Mouse (Mus musculus): ENCODE measurements around the gene Adh5. TPM values are rescaled to one million over a fixed set of nuclear protein-coding genes. Genes with fewer than 3 reads are reported as not detected.

Gene Adh5
- polyA plus RNA-seq, 1 experiment from 2014 or later, result 169 TPM

- Histone ChIP-seq H3K27ac (replicated peaks; ENCODE audit: low read depth, low read length) (no peak overlapping the region), H3K9ac (ENCODE audit: low read depth, low read length) (no peak overlapping the region), H3K4me1 (ENCODE audit: control insufficient read depth, insufficient read depth, low read length) (no peaks in the 10 kb centered on the region), H3K4me3 (ENCODE audit: low read depth, low read length) (no peak overlapping the region), H3K9me3 (ENCODE audit: control insufficient read depth, low read length) (no peaks in the 10 kb centered on the region), H3K27me3 (replicated peaks; ENCODE audit: control insufficient read depth, insufficient read depth, low read length) (no peaks in the 10 kb centered on the region), H3K4me2 (ENCODE audit: low read depth, low read length) (no peak overlapping the region), H3K36me3 (ENCODE audit: control insufficient read depth, insufficient read depth, low read length) (no peaks in the 10 kb centered on the region)
- WGBS, result 73% methylated on average over 6 of the region's 6 CpGs
- ATAC-seq (ENCODE audit: low read depth), result no peak
- DNase-seq (ENCODE audit: low spot score), result no peak
Measured at GRCm38 (mm10) chr3:138419369-138419768, 23.5 kb upstream of the Adh5 start.

- no peak overlapping the region for H3K4me2 ChIP-seq (ENCODE audit: low read depth, low read length)
- H3K9ac ChIP-seq (ENCODE audit: low read depth, low read length), result no peak overlapping the region
- H3K4me3 ChIP-seq (ENCODE audit: low read depth, low read length), result no peak overlapping the region
- DNase-seq (ENCODE audit: low spot score) (no peak), ATAC-seq (ENCODE audit: low read depth) (no peak)
- no peak overlapping the region for H3K27ac ChIP-seq (replicated peaks; ENCODE audit: low read depth, low read length)
- H3K27me3 ChIP-seq (replicated peaks; ENCODE audit: control insufficient read depth, insufficient read depth, low read length), result no peaks in the 10 kb centered on the region
- H3K9me3 ChIP-seq (ENCODE audit: control insufficient read depth, low read length), result no peaks in the 10 kb centered on the region
- no peaks in the 10 kb centered on the region for H3K36me3 ChIP-seq (ENCODE audit: control insufficient read depth, insufficient read depth, low read length)
- H3K4me1 ChIP-seq (ENCODE audit: control insufficient read depth, insufficient read depth, low read length), result no peaks in the 10 kb centered on the region
- WGBS, result 88% methylated on average over 3 of the region's 3 CpGs
Measured at GRCm38 (mm10) chr3:138420385-138420784, 22.5 kb upstream of the Adh5 start.

GRCm38 (mm10) chr3:138423664-138424063, 19.2 kb upstream of the Adh5 start:
- ATAC-seq (ENCODE audit: low read depth), result no peak
- 80% methylated on average over 2 of the region's 2 CpGs for WGBS
- Histone ChIP-seq H3K4me2 (ENCODE audit: low read depth, low read length) (no peak overlapping the region), H3K4me3 (ENCODE audit: low read depth, low read length) (no peak overlapping the region), H3K9me3 (ENCODE audit: control insufficient read depth, low read length) (no peaks in the 10 kb centered on the region), H3K9ac (ENCODE audit: low read depth, low read length) (no peak overlapping the region), H3K4me1 (ENCODE audit: control insufficient read depth, insufficient read depth, low read length) (no peaks in the 10 kb centered on the region), H3K36me3 (ENCODE audit: control insufficient read depth, insufficient read depth, low read length) (no peaks in the 10 kb centered on the region), H3K27ac (replicated peaks; ENCODE audit: low read depth, low read length) (no peak overlapping the region), H3K27me3 (replicated peaks; ENCODE audit: control insufficient read depth, insufficient read depth, low read length) (no peaks in the 10 kb centered on the region)
- DNase-seq (ENCODE audit: low spot score), result no peak

- no peak for ATAC-seq (ENCODE audit: low read depth)
- DNase-seq (ENCODE audit: low spot score), result no peak
- Histone ChIP-seq H3K4me1 (ENCODE audit: control insufficient read depth, insufficient read depth, low read length) (no peaks in the 10 kb centered on the region), H3K4me2 (ENCODE audit: low read depth, low read length) (no peak overlapping the region), H3K36me3 (ENCODE audit: control insufficient read depth, insufficient read depth, low read length) (no peaks in the 10 kb centered on the region), H3K4me3 (ENCODE audit: low read depth, low read length) (no peak overlapping the region), H3K27me3 (replicated peaks; ENCODE audit: control insufficient read depth, insufficient read depth, low read length) (no peaks in the 10 kb centered on the region), H3K9ac (ENCODE audit: low read depth, low read length) (no peak overlapping the region), H3K9me3 (ENCODE audit: control insufficient read depth, low read length) (no peaks in the 10 kb centered on the region), H3K27ac (replicated peaks; ENCODE audit: low read depth, low read length) (no peak overlapping the region)
- WGBS, result 66% methylated on average over 4 of the region's 4 CpGs
Measured at GRCm38 (mm10) chr3:138424247-138424646, 18.6 kb upstream of the Adh5 start.

- 81% methylated on average over 6 of the region's 6 CpGs for WGBS
- Histone ChIP-seq H3K4me2 (ENCODE audit: low read depth, low read length) (no peak overlapping the region), H3K9ac (ENCODE audit: low read depth, low read length) (no peak overlapping the region), H3K36me3 (ENCODE audit: control insufficient read depth, insufficient read depth, low read length) (no peaks in the 10 kb centered on the region), H3K9me3 (ENCODE audit: control insufficient read depth, low read length) (no peaks in the 10 kb centered on the region), H3K27me3 (replicated peaks; ENCODE audit: control insufficient read depth, insufficient read depth, low read length) (no peaks in the 10 kb centered on the region), H3K4me3 (ENCODE audit: low read depth, low read length) (no peak overlapping the region), H3K27ac (replicated peaks; ENCODE audit: low read depth, low read length) (no peak overlapping the region), H3K4me1 (ENCODE audit: control insufficient read depth, insufficient read depth, low read length) (no peaks in the 10 kb centered on the region)
- ATAC-seq (ENCODE audit: low read depth), result no peak
- no peak for DNase-seq (ENCODE audit: low spot score)
Measured at GRCm38 (mm10) chr3:138430360-138430976, 12.4 kb upstream of the Adh5 start.

GRCm38 (mm10) chr3:138431835-138432234, 11.1 kb upstream of the Adh5 start:
- Histone ChIP-seq H3K9me3 (ENCODE audit: control insufficient read depth, low read length) (0 out of 2 replicates have a peak, but pooled peaks cover 5% of the 10 kb centered on the region), H3K27me3 (replicated peaks; ENCODE audit: control insufficient read depth, insufficient read depth, low read length) (no peaks in the 10 kb centered on the region), H3K27ac (replicated peaks; ENCODE audit: low read depth, low read length) (no peak overlapping the region), H3K4me2 (ENCODE audit: low read depth, low read length) (no peak overlapping the region), H3K9ac (ENCODE audit: low read depth, low read length) (no peak overlapping the region), H3K4me3 (ENCODE audit: low read depth, low read length) (no peak overlapping the region), H3K4me1 (ENCODE audit: control insufficient read depth, insufficient read depth, low read length) (no peaks in the 10 kb centered on the region), H3K36me3 (ENCODE audit: control insufficient read depth, insufficient read depth, low read length) (no peaks in the 10 kb centered on the region)
- DNase-seq (ENCODE audit: low spot score) (peak; percentile 57), ATAC-seq (ENCODE audit: low read depth) (no peak)
- WGBS, result 77% methylated on average over 2 of the region's 2 CpGs

GRCm38 (mm10) chr3:138438716-138439115, 4.2 kb upstream of the Adh5 start:
- Histone ChIP-seq H3K4me3 (ENCODE audit: low read depth, low read length) (no peak overlapping the region), H3K9me3 (ENCODE audit: control insufficient read depth, low read length) (0 out of 2 replicates have a peak, but pooled peaks cover 5% of the 10 kb centered on the region), H3K27ac (replicated peaks; ENCODE audit: low read depth, low read length) (no peak overlapping the region), H3K9ac (ENCODE audit: low read depth, low read length) (no peak overlapping the region), H3K4me2 (ENCODE audit: low read depth, low read length) (no peak overlapping the region), H3K36me3 (ENCODE audit: control insufficient read depth, insufficient read depth, low read length) (no peaks in the 10 kb centered on the region), H3K27me3 (replicated peaks; ENCODE audit: control insufficient read depth, insufficient read depth, low read length) (no peaks in the 10 kb centered on the region), H3K4me1 (ENCODE audit: control insufficient read depth, insufficient read depth, low read length) (peaks cover 3% of the 10 kb centered on the region; the same call in 1 of the 2 replicates)
- no peak for ATAC-seq (ENCODE audit: low read depth)
- 63% methylated on average over 3 of the region's 3 CpGs for WGBS
- DNase-seq (ENCODE audit: low spot score), result no peak

- ATAC-seq (ENCODE audit: low read depth) (no peak), DNase-seq (ENCODE audit: low spot score) (no peak)
- Histone ChIP-seq H3K4me1 (ENCODE audit: control insufficient read depth, insufficient read depth, low read length) (peaks cover 10% of the 10 kb centered on the region), H3K27ac (replicated peaks; ENCODE audit: low read depth, low read length) (peak overlapping the region; percentile 89), H3K4me3 (ENCODE audit: low read depth, low read length) (peak overlapping the region; percentile 95), H3K9ac (ENCODE audit: low read depth, low read length) (peak overlapping the region; percentile 92), H3K9me3 (ENCODE audit: control insufficient read depth, low read length) (no peaks in the 10 kb centered on the region), H3K4me2 (ENCODE audit: low read depth, low read length) (peak overlapping the region; percentile 80), H3K36me3 (ENCODE audit: control insufficient read depth, insufficient read depth, low read length) (peaks cover 23% of the 10 kb centered on the region), H3K27me3 (replicated peaks; ENCODE audit: control insufficient read depth, insufficient read depth, low read length) (no peaks in the 10 kb centered on the region)
- WGBS, result 2% methylated on average over 9 of the region's 9 CpGs
Measured at GRCm38 (mm10) chr3:138442203-138442602, 690 bp upstream of the Adh5 start.

- H3K36me3 ChIP-seq (ENCODE audit: control insufficient read depth, insufficient read depth, low read length), result peaks cover 35% of the 10 kb centered on the region
- WGBS, result 2% methylated on average over 9 of the region's 9 CpGs
- ATAC-seq (ENCODE audit: low read depth) (no peak), DNase-seq (ENCODE audit: low spot score) (no peak)
- H3K9ac ChIP-seq (ENCODE audit: low read depth, low read length), result peak overlapping the region; percentile 92
- no peaks in the 10 kb centered on the region for H3K9me3 ChIP-seq (ENCODE audit: control insufficient read depth, low read length)
- peak overlapping the region; percentile 89 for H3K27ac ChIP-seq (replicated peaks; ENCODE audit: low read depth, low read length)
- no peaks in the 10 kb centered on the region for H3K27me3 ChIP-seq (replicated peaks; ENCODE audit: control insufficient read depth, insufficient read depth, low read length)
- peak overlapping the region; percentile 95 for H3K4me3 ChIP-seq (ENCODE audit: low read depth, low read length)
- H3K4me1 ChIP-seq (ENCODE audit: control insufficient read depth, insufficient read depth, low read length), result peaks cover 10% of the 10 kb centered on the region
- H3K4me2 ChIP-seq (ENCODE audit: low read depth, low read length), result peak overlapping the region; percentile 80
Measured at GRCm38 (mm10) chr3:138443465-138443771, 525 bp downstream of the Adh5 start.

Data from embryonic facial prominence, embryonic 14.5 days (tissue).